Mouse (Mus musculus): Measurements from ENCODE around the gene Ccdc171.
"Not testable (repeated sequence)": the region's sequence is repeated elsewhere in the genome, so short reads cannot be mapped to it uniquely, and the experiment has no call there.

Gene Ccdc171

GRCm38 (mm10) chr4:83526270-83526987 lies 1.1 kb downstream of the Ccdc171 start:
- DNase-seq = peak in 1 of 2 experiments; percentile 8

GRCm38 (mm10) chr4:83526988-83527334 lies 1.6 kb downstream of the Ccdc171 start:
- no peak for DNase-seq

- DNase-seq = peak in 1 of 2 experiments; percentile 47
Measured at GRCm38 (mm10) chr4:83527921-83528320, 2.6 kb downstream of the Ccdc171 start.

GRCm38 (mm10) chr4:83530060-83530459 lies 4.7 kb downstream of the Ccdc171 start:
- DNase-seq = not testable (repeated sequence)

GRCm38 (mm10) chr4:83533168-83533911 lies 8.0 kb downstream of the Ccdc171 start:
- no peak for DNase-seq

- DNase-seq = no peak
Measured at GRCm38 (mm10) chr4:83534024-83534423, 8.7 kb downstream of the Ccdc171 start.

- no peak for DNase-seq
Measured at GRCm38 (mm10) chr4:83549501-83549900, 24.2 kb downstream of the Ccdc171 start.

- no peak for DNase-seq
Measured at GRCm38 (mm10) chr4:83567190-83568113, 42.1 kb downstream of the Ccdc171 start.

GRCm38 (mm10) chr4:83568145-83568544 lies 42.8 kb downstream of the Ccdc171 start:
- DNase-seq = peak; percentile 56 to 79

- DNase-seq = peak in 1 of 2 experiments; percentile 1
Measured at GRCm38 (mm10) chr4:83570569-83570968, 45.2 kb downstream of the Ccdc171 start.

- no peak for DNase-seq
Measured at GRCm38 (mm10) chr4:83571033-83571432, 45.7 kb downstream of the Ccdc171 start.

- DNase-seq = peak in 1 of 2 experiments; percentile 12
Measured at GRCm38 (mm10) chr4:83572521-83572920, 47.2 kb downstream of the Ccdc171 start.

- DNase-seq = no peak
Measured at GRCm38 (mm10) chr4:83576315-83576714, 51.0 kb downstream of the Ccdc171 start.

- no peak for DNase-seq
Measured at GRCm38 (mm10) chr4:83580157-83580556, 54.8 kb downstream of the Ccdc171 start.

- DNase-seq = no peak
Measured at GRCm38 (mm10) chr4:83587563-83587962, 62.2 kb downstream of the Ccdc171 start.

GRCm38 (mm10) chr4:83596486-83596885 lies 71.1 kb downstream of the Ccdc171 start:
- no peak for DNase-seq

GRCm38 (mm10) chr4:83611111-83611510 lies 85.8 kb downstream of the Ccdc171 start:
- no peak for DNase-seq

- DNase-seq = not testable (repeated sequence)
Measured at GRCm38 (mm10) chr4:83623021-83623711, 97.8 kb downstream of the Ccdc171 start.

GRCm38 (mm10) chr4:83623732-83624131 lies 98.4 kb downstream of the Ccdc171 start:
- DNase-seq = no peak

- DNase-seq = peak; percentile 5 to 14
Measured at GRCm38 (mm10) chr4:83651453-83651852, 126.1 kb downstream of the Ccdc171 start.

GRCm38 (mm10) chr4:83655396-83655795 lies 130.1 kb downstream of the Ccdc171 start:
- peak; percentile 10 to 16 for DNase-seq

- DNase-seq = peak; percentile 16 to 19
Measured at GRCm38 (mm10) chr4:83656571-83656970, 131.2 kb downstream of the Ccdc171 start.
